Mouse (Mus musculus) limb, embryonic 14.5 days (tissue): ENCODE results near the gene Cntn5. TPM values are rescaled to one million over a fixed set of nuclear protein-coding genes. Genes with fewer than 3 reads are reported as not detected.

ENCODE experiments used
- ATAC-seq: fragments of 200-750 bp; cut with Nextera tagmentation; 2 replicates; pipeline ENCODE4 v1.8.0; 2017; ENCODE audit warnings: low read depth, moderate number of reproducible peaks, moderate TSS enrichment; ENCODE audit not compliant: low FRiP score
- DNase-seq: peaks from one replicate; pipeline ENCODE4 v3.0.0-alpha.2; 2015; ENCODE audit warnings: low spot score
- H3K27ac ChIP-seq: fragments of 300-500 bp; sonication (generic); replicated peaks from 2 replicates; pipeline ENCODE4 v1.5.1; 2014; ENCODE audit warnings: low read depth, mild to moderate bottlenecking, low read length, moderate library complexity, mixed read lengths
- H3K27me3 ChIP-seq: fragments of 300-500 bp; sonication (generic); 2 replicates; pipeline ENCODE4 v1.6.1; 2014; ENCODE audit warnings: low read length, mixed read lengths; ENCODE audit not compliant: control insufficient read depth, insufficient read depth
- H3K36me3 ChIP-seq: fragments of 300-500 bp; sonication (generic); 2 replicates; pipeline ENCODE4 v1.6.1; 2014; ENCODE audit warnings: mild to moderate bottlenecking, low read length, moderate library complexity, mixed read lengths; ENCODE audit not compliant: control insufficient read depth, insufficient read depth
- H3K4me1 ChIP-seq: fragments of 300-500 bp; sonication (generic); 2 replicates; pipeline ENCODE4 v1.6.1; 2014; ENCODE audit warnings: antibody characterized with exemption, low read length, mixed read lengths; ENCODE audit not compliant: control insufficient read depth, insufficient read depth
- H3K4me2 ChIP-seq: fragments of 300-500 bp; sonication (generic); replicated peaks from 2 replicates; pipeline ENCODE4 v1.6.1; 2014; ENCODE audit warnings: low read depth, mild to moderate bottlenecking, low read length, moderate library complexity; ENCODE audit not compliant: severe bottlenecking
- H3K4me3 ChIP-seq: fragments of 300-500 bp; sonication (generic); replicated peaks from 2 replicates; pipeline ENCODE4 v1.5.1; 2014; ENCODE audit warnings: low read length
- H3K9ac ChIP-seq: fragments of 300-500 bp; sonication (generic); 2 replicates; pipeline ENCODE4 v1.6.1; 2014; ENCODE audit warnings: mild to moderate bottlenecking, low read depth, low read length, moderate library complexity; ENCODE audit not compliant: severe bottlenecking
- H3K9me3 ChIP-seq: fragments of 300-500 bp; sonication (generic); 2 replicates; pipeline ENCODE4 v1.6.1; 2016; ENCODE audit warnings: low read length; ENCODE audit not compliant: control insufficient read depth
- POLR2A ChIP-seq: fragments of 200-500 bp; IDR thresholded peaks from 2 replicates; pipeline ENCODE4 v1.8.0; 2012; ENCODE audit warnings: inconsistent platforms, mild to moderate bottlenecking, moderate library complexity, borderline replicate concordance; ENCODE audit not compliant: insufficient read depth, insufficient read length; ENCODE audit errors: extremely low read depth
- WGBS: fragments of 180-500 bp; shearing (Covaris S2); extraction: QIAGEN DNeasy Blood & Tissue Kit; methylation state at CpG from one replicate; pipeline ENCODE4 v1.1.7; 2014; 5-methylcytosine and 5-hydroxymethylcytosine counted together
- polyA plus RNA-seq, 2 experiments: library from polyadenylated mRNA; depleted of rRNA in 1 of 2; stranded (reverse) in 1 of 2; unstranded in 1 of 2; fragments of >200 nt; fragmentation: Nextera tagmentation in 1 of 2; extraction: Ambion mirVana in 1 of 2; gene quantifications; 2 replicates each; pipeline versions ENCODE4 v1.2.1 to v1.2.3; 2012 to 2014

Gene Cntn5
- polyA plus RNA-seq, 2 experiments = 0.41 to 0.87 TPM

GRCm38 (mm10) chr9:9944872-9945271, 959.7 kb downstream of the Cntn5 start:
- no peaks in the 10 kb centered on the region for H3K27me3 ChIP-seq
- no peak overlapping the region for H3K4me3 ChIP-seq
- H3K9me3 ChIP-seq = no peaks in the 10 kb centered on the region
- DNase-seq (no peak), ATAC-seq (no peak)
- no peaks in the 10 kb centered on the region for H3K36me3 ChIP-seq
- no peak overlapping the region for H3K9ac ChIP-seq
- no peak for TF ChIP-seq POLR2A
- WGBS = 75% methylated on average over 1 of the region's 1 CpGs
- no peak overlapping the region for H3K27ac ChIP-seq
- H3K4me1 ChIP-seq = no peaks in the 10 kb centered on the region
- H3K4me2 ChIP-seq = no peak overlapping the region

- Histone ChIP-seq H3K9me3 (no peaks in the 10 kb centered on the region), H3K4me1 (no peaks in the 10 kb centered on the region), H3K36me3 (no peaks in the 10 kb centered on the region), H3K27ac (no peak overlapping the region), H3K27me3 (no peaks in the 10 kb centered on the region), H3K9ac (no peak overlapping the region), H3K4me2 (no peak overlapping the region), H3K4me3 (no peak overlapping the region)
- no peak for ATAC-seq
- no peak for TF ChIP-seq POLR2A
- DNase-seq = no peak
- 93% methylated on average over 1 of the region's 1 CpGs for WGBS
Observed at GRCm38 (mm10) chr9:9937444-9938436, 966.8 kb downstream of the Cntn5 start.

GRCm38 (mm10) chr9:9920580-9920979, 984.0 kb downstream of the Cntn5 start:
- Histone ChIP-seq H3K4me3 (no peak overlapping the region), H3K9ac (no peak overlapping the region), H3K4me1 (no peaks in the 10 kb centered on the region), H3K27me3 (no peaks in the 10 kb centered on the region), H3K9me3 (no peaks in the 10 kb centered on the region), H3K4me2 (no peak overlapping the region), H3K36me3 (no peaks in the 10 kb centered on the region), H3K27ac (no peak overlapping the region)
- no peak for DNase-seq
- no peak for ATAC-seq
- no peak for TF ChIP-seq POLR2A
- 77% methylated on average over 3 of the region's 3 CpGs for WGBS

- DNase-seq = no peak
- 57% methylated on average over 5 of the region's 5 CpGs for WGBS
- ATAC-seq = no peak
- Histone ChIP-seq H3K4me2 (no peak overlapping the region), H3K27ac (no peak overlapping the region), H3K4me3 (no peak overlapping the region), H3K4me1 (no peaks in the 10 kb centered on the region), H3K36me3 (no peaks in the 10 kb centered on the region), H3K27me3 (no peaks in the 10 kb centered on the region), H3K9me3 (no peaks in the 10 kb centered on the region), H3K9ac (no peak overlapping the region)
- no peak for TF ChIP-seq POLR2A
Observed at GRCm38 (mm10) chr9:9899070-9899469, 1005.5 kb downstream of the Cntn5 start.

GRCm38 (mm10) chr9:9886210-9886609, 1018.4 kb downstream of the Cntn5 start:
- no peaks in the 10 kb centered on the region for H3K27me3 ChIP-seq
- no peaks in the 10 kb centered on the region for H3K9me3 ChIP-seq
- no peaks in the 10 kb centered on the region for H3K36me3 ChIP-seq
- ATAC-seq = no peak
- no peak for TF ChIP-seq POLR2A
- H3K4me2 ChIP-seq = no peak overlapping the region
- no peak for DNase-seq
- no peak overlapping the region for H3K9ac ChIP-seq
- WGBS = 86% methylated on average over 6 of the region's 6 CpGs
- no peak overlapping the region for H3K27ac ChIP-seq
- H3K4me3 ChIP-seq = no peak overlapping the region
- H3K4me1 ChIP-seq = no peaks in the 10 kb centered on the region
